In the genomic region with DNA sequence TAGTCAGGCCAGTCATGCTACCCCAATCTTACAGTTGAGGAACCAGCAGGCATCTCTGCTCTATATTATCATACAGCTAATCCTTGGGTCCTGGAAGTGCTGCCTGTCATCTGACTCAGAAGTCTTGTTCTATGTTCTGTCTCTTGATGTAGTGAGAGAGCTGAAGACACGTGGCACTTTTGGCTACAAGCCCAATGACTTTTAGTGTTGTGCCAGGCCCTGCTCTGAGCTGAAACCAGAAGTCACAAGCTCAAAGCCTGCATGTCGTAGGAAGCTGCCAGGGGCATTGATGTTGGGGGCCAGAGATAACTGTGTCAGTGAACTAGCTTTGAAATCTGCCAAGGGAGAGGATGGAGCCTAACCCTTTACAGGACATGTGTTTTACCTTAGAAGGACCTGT, we compare ENCODE assay signal across 10 mouse cellular contexts.
DNase-seq lines count a peak whose midpoint lies in the region; ATAC-seq and TF ChIP-seq lines count a peak whose summit lies in the region.
"Had no signal": no experiment of that assay in that cellular context is flagged by ENCODE, and none has a peak within 500 bp of the region (broad histone marks: within the 10 kb centered on the region; RNA-seq: fewer than 3 reads in every experiment).

No protein-coding gene starts in this region.

- no peak overlapping the region for H3K4me2 ChIP-seq in lung, postnatal 0 days (replicated peaks; ENCODE audit: low read depth, low read length)
- H3K4me2 ChIP-seq: lung, embryonic 15.5 days had no signal

- no peaks in the 10 kb centered on the region for H3K4me1 ChIP-seq in lung, postnatal 0 days (ENCODE audit: insufficient read depth, low read depth, low read length)
- H3K4me1 ChIP-seq: lung, embryonic 15.5 days had no signal

- ATAC-seq in lung, postnatal 0 days = no peak; the same call in 1 of the 2 replicates
- ATAC-seq in megakaryocyte-erythroid progenitor cell, adult 5-6 weeks (replicated peaks; ENCODE audit: low FRiP score, low TSS enrichment, poor library complexity, severe bottlenecking) = peak; percentile 38; the same call in 1 of the 2 replicates

- no peaks in the 10 kb centered on the region for H3K27me3 ChIP-seq in lung, postnatal 0 days (replicated peaks; ENCODE audit: insufficient read depth, low read length)
- H3K27me3 ChIP-seq: lung, embryonic 15.5 days had no signal

- intact Hi-C loops in left cerebral cortex, postnatal 14 days (cut with DNase I) = no loop called here

- H3K9ac ChIP-seq in lung, postnatal 0 days (replicated peaks; ENCODE audit: low read depth) = no peak overlapping the region
- H3K9ac ChIP-seq: lung, embryonic 15.5 days had no signal

- no peak for TF ChIP-seq CTCF in lung, postnatal 0 days (IDR thresholded peaks at IDR 0.05)

- H3K36me3 ChIP-seq in lung, postnatal 0 days (ENCODE audit: insufficient read depth, low read length) = no peaks in the 10 kb centered on the region
- H3K36me3 ChIP-seq: lung, embryonic 15.5 days had no signal

- no peak for TF ChIP-seq EP300 in lung, postnatal 0 days (IDR thresholded peaks at IDR 0.05)

- H3K27ac ChIP-seq in lung, postnatal 0 days (ENCODE audit: low read length) = no peak overlapping the region
- H3K27ac ChIP-seq: lung, embryonic 15.5 days had no signal

- H3K9me3 ChIP-seq in lung, postnatal 0 days (ENCODE audit: low read length) = no peaks in the 10 kb centered on the region
- H3K9me3 ChIP-seq: lung, embryonic 15.5 days had no signal

- 30% methylated on average over 2 of the region's 2 CpGs for WGBS in lung, postnatal 0 days

- peak; percentile 9 to 10 for DNase-seq in cerebellum, postnatal 25 days
- no peak for DNase-seq in cerebellum, adult 9-10 months
- DNase-seq in lung, postnatal 25 days (ENCODE audit: low spot score) = peak; percentile 8
- DNase-seq in lung, postnatal 0 days (ENCODE audit: low spot score) = no peak
- peak; percentile 53 for DNase-seq in adrenal gland, postnatal 14 days
- DNase-seq in retina, postnatal 1 day = no peak
- DNase-seq in left cerebral cortex, postnatal 14 days (ENCODE audit: low spot score in 2 of 2) = no peak
- DNase-seq: B cell, adult 2 months had no signal

- H3K4me3 ChIP-seq in lung, postnatal 0 days (ENCODE audit: low read depth, low read length) = no peak overlapping the region
- H3K4me3 ChIP-seq: lung, embryonic 15.5 days had no signal

Comparison
In these comparisons a context has a peak if more than half of its experiments do, and no peak if none do; other contexts are left out.
1. DNase-seq: peak in cerebellum, postnatal 25 days (2 of 2), lung, postnatal 25 days (single experiment) and adrenal gland, postnatal 14 days (single experiment); none in cerebellum, adult 9-10 months (single experiment), lung, postnatal 0 days (single experiment), retina, postnatal 1 day (single experiment) and left cerebral cortex, postnatal 14 days (0 of 2).